Mouse (Mus musculus): ENCODE measurements around the gene Btbd35f2. TPM values are rescaled to one million over a fixed set of nuclear protein-coding genes. Genes with fewer than 3 reads are reported as not detected.
"Not testable (repeated sequence)": the region's sequence is repeated elsewhere in the genome, so short reads cannot be mapped to it uniquely, and the experiment has no call there.

The Btbd35f2 gene
- not detected in 2 replicates for polyA plus RNA-seq (2012; rRNA removed)

DNA sequence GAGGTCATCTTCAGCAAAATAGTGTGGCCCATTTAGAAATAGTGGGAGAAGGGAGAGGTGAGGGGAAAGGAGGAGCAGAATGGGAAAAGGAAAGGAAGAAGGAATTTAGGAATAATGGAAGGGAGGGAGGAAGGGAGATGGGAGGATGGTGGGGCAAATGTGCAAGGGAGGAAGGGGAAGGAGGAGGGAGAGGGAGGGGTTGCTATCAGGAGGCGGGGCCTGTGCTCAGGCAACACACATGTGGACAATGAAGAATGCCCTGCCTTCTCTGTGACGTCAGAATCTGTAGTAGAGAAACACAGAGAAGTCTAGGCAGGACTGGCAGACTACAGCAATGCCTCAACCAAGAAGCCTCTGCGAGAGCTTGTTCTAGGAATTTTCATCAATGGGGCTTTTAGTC is at the start of gene Btbd35f2:
Btbd35f2 (plus strand) TSS at position 301 of the 400 bp plus-strand sequence.
- H3K36me3 ChIP-seq (ENCODE audit: control insufficient read depth, insufficient read depth, low read length); H3K27ac ChIP-seq (ENCODE audit: control insufficient read depth, insufficient read depth, low read length); H3K4me3 ChIP-seq (ENCODE audit: control insufficient read depth, insufficient read depth, low read length); DNase-seq; H3K4me1 ChIP-seq (replicated peaks; ENCODE audit: control insufficient read depth, insufficient read depth, low read length); H3K27me3 ChIP-seq (ENCODE audit: control insufficient read depth, insufficient read depth, low read length): not testable (repeated sequence)
- WGBS = no CpG with 5 or more reads among the region's 3 CpGs

Other genes starting within 250 kb of the Btbd35f2 start
- gene Btbd35f22, start 230.6 kb upstream of the Btbd35f2 start, polyA plus RNA-seq (2012; rRNA removed) = not detected in 2 replicates

All from thymus, adult 2 months (tissue).